Mouse (Mus musculus) CH12.LX (cell line): ENCODE data around the gene Phrf1.

ENCODE experiments used
- MAX ChIP-seq: IDR thresholded peaks from 2 replicates; pipeline ENCODE4 v1.6.1; 2011; ENCODE audit warnings: low read length, improper control_type of control experiment
- POLR2A ChIP-seq: IDR thresholded peaks from 2 replicates; pipeline ENCODE4 v1.6.1; 2011; ENCODE audit warnings: low read depth, mild to moderate bottlenecking, improper control_type of control experiment, low read length
- TBP ChIP-seq: conservative IDR thresholded peaks from 2 replicates; pipeline ENCODE4 v1.6.1; 2011; ENCODE audit warnings: low read depth, low read length, improper control_type of control experiment
- USF1 ChIP-seq: IDR thresholded peaks from 2 replicates; pipeline ENCODE4 v1.6.1; 2014; ENCODE audit warnings: low read depth, mild to moderate bottlenecking, inconsistent platforms, low read length, improper control_type of control experiment

GRCm38 (mm10) chr7:141219558-141220099 lies 9.0 kb upstream of the Phrf1 start:
- TF ChIP-seq USF1 (no peak), POLR2A (no peak), TBP (no peak), MAX (no peak)
